Mouse (Mus musculus): Measurements from ENCODE around the gene Lpxn. TPM values are rescaled to one million over a fixed set of nuclear protein-coding genes. Genes with fewer than 3 reads are reported as not detected.

Gene Lpxn
- polyA plus RNA-seq, 1 experiment from 2014 or later: 1.3 TPM

GRCm38 (mm10) chr19:12786803-12787395 lies 9.1 kb upstream of the Lpxn start:
- Histone ChIP-seq H3K4me3 (replicated peaks; ENCODE audit: low read depth, low read length) (no peak overlapping the region), H3K27me3 (ENCODE audit: control insufficient read depth, insufficient read depth, low read length) (no peaks in the 10 kb centered on the region), H3K9me3 (ENCODE audit: control insufficient read depth, low read length) (no peaks in the 10 kb centered on the region), H3K36me3 (ENCODE audit: control insufficient read depth, insufficient read depth, low read length) (peaks cover 3% of the 10 kb centered on the region; the same call in 1 of the 2 replicates), H3K27ac (replicated peaks; ENCODE audit: low read depth, low read length) (no peak overlapping the region), H3K4me1 (ENCODE audit: control insufficient read depth, insufficient read depth, low read length) (peaks cover 7% of the 10 kb centered on the region), H3K9ac (replicated peaks; ENCODE audit: low read length) (no peak overlapping the region), H3K4me2 (ENCODE audit: low read length) (no peak overlapping the region)
- no peak for DNase-seq
- WGBS: 97% methylated on average over 2 of the region's 2 CpGs
- ATAC-seq (ENCODE audit: low FRiP score, low TSS enrichment): no peak

GRCm38 (mm10) chr19:12787721-12788120 lies 8.3 kb upstream of the Lpxn start:
- Histone ChIP-seq H3K4me3 (replicated peaks; ENCODE audit: low read depth, low read length) (no peak overlapping the region), H3K27ac (replicated peaks; ENCODE audit: low read depth, low read length) (no peak overlapping the region), H3K4me1 (ENCODE audit: control insufficient read depth, insufficient read depth, low read length) (peaks cover 9% of the 10 kb centered on the region), H3K36me3 (ENCODE audit: control insufficient read depth, insufficient read depth, low read length) (peaks cover 3% of the 10 kb centered on the region; the same call in 1 of the 2 replicates), H3K9me3 (ENCODE audit: control insufficient read depth, low read length) (no peaks in the 10 kb centered on the region), H3K27me3 (ENCODE audit: control insufficient read depth, insufficient read depth, low read length) (no peaks in the 10 kb centered on the region), H3K4me2 (ENCODE audit: low read length) (no peak overlapping the region), H3K9ac (replicated peaks; ENCODE audit: low read length) (no peak overlapping the region)
- DNase-seq: no peak
- no peak for ATAC-seq (ENCODE audit: low FRiP score, low TSS enrichment)
- WGBS: 95% methylated on average over 4 of the region's 4 CpGs

- Histone ChIP-seq H3K9me3 (ENCODE audit: control insufficient read depth, low read length) (no peaks in the 10 kb centered on the region), H3K4me2 (ENCODE audit: low read length) (no peak overlapping the region), H3K36me3 (ENCODE audit: control insufficient read depth, insufficient read depth, low read length) (peaks cover 3% of the 10 kb centered on the region; the same call in 1 of the 2 replicates), H3K4me1 (ENCODE audit: control insufficient read depth, insufficient read depth, low read length) (peaks cover 17% of the 10 kb centered on the region), H3K4me3 (replicated peaks; ENCODE audit: low read depth, low read length) (no peak overlapping the region), H3K27me3 (ENCODE audit: control insufficient read depth, insufficient read depth, low read length) (no peaks in the 10 kb centered on the region), H3K27ac (replicated peaks; ENCODE audit: low read depth, low read length) (no peak overlapping the region), H3K9ac (replicated peaks; ENCODE audit: low read length) (no peak overlapping the region; the same call in 1 of the 2 replicates)
- DNase-seq (no peak), ATAC-seq (ENCODE audit: low FRiP score, low TSS enrichment) (no peak)
Measured at GRCm38 (mm10) chr19:12792374-12792773, 3.6 kb upstream of the Lpxn start.

- ATAC-seq (ENCODE audit: low FRiP score, low TSS enrichment) (peak; percentile 67), DNase-seq (peak; percentile 95)
- Histone ChIP-seq H3K27ac (replicated peaks; ENCODE audit: low read depth, low read length) (peak overlapping the region; percentile 99), H3K4me2 (ENCODE audit: low read length) (peak overlapping the region; percentile 64), H3K9ac (replicated peaks; ENCODE audit: low read length) (peak overlapping the region; percentile 97), H3K36me3 (ENCODE audit: control insufficient read depth, insufficient read depth, low read length) (no peaks in the 10 kb centered on the region), H3K27me3 (ENCODE audit: control insufficient read depth, insufficient read depth, low read length) (no peaks in the 10 kb centered on the region), H3K9me3 (ENCODE audit: control insufficient read depth, low read length) (no peaks in the 10 kb centered on the region), H3K4me3 (replicated peaks; ENCODE audit: low read depth, low read length) (peak overlapping the region; percentile 84), H3K4me1 (ENCODE audit: control insufficient read depth, insufficient read depth, low read length) (peaks cover 17% of the 10 kb centered on the region)
- under 1% methylated on average over 39 of the region's 39 CpGs for WGBS
Measured at GRCm38 (mm10) chr19:12794056-12795044, 1.6 kb upstream of the Lpxn start.

- Histone ChIP-seq H3K9me3 (ENCODE audit: control insufficient read depth, low read length) (no peaks in the 10 kb centered on the region), H3K27me3 (ENCODE audit: control insufficient read depth, insufficient read depth, low read length) (no peaks in the 10 kb centered on the region), H3K4me3 (replicated peaks; ENCODE audit: low read depth, low read length) (peak overlapping the region; percentile 84), H3K36me3 (ENCODE audit: control insufficient read depth, insufficient read depth, low read length) (no peaks in the 10 kb centered on the region), H3K4me2 (ENCODE audit: low read length) (peak overlapping the region; percentile 64), H3K4me1 (ENCODE audit: control insufficient read depth, insufficient read depth, low read length) (peaks cover 17% of the 10 kb centered on the region), H3K9ac (replicated peaks; ENCODE audit: low read length) (peak overlapping the region; percentile 97), H3K27ac (replicated peaks; ENCODE audit: low read depth, low read length) (peak overlapping the region; percentile 99)
- WGBS: 1% methylated on average over 41 of the region's 63 CpGs
- peak; percentile 61; the same call in 1 of the 2 replicates for ATAC-seq (ENCODE audit: low FRiP score, low TSS enrichment)
- no peak for DNase-seq
Measured at GRCm38 (mm10) chr19:12795110-12795509, 883 bp upstream of the Lpxn start.

GRCm38 (mm10) chr19:12796328-12796931 lies 437 bp downstream of the Lpxn start:
- no peak for DNase-seq
- Histone ChIP-seq H3K4me2 (ENCODE audit: low read length) (peak overlapping the region; percentile 86), H3K27ac (replicated peaks; ENCODE audit: low read depth, low read length) (peak overlapping the region; percentile 81), H3K9ac (replicated peaks; ENCODE audit: low read length) (peak overlapping the region; percentile 60), H3K27me3 (ENCODE audit: control insufficient read depth, insufficient read depth, low read length) (no peaks in the 10 kb centered on the region), H3K4me3 (replicated peaks; ENCODE audit: low read depth, low read length) (peak overlapping the region; percentile 84), H3K9me3 (ENCODE audit: control insufficient read depth, low read length) (no peaks in the 10 kb centered on the region), H3K4me1 (ENCODE audit: control insufficient read depth, insufficient read depth, low read length) (peaks cover 13% of the 10 kb centered on the region), H3K36me3 (ENCODE audit: control insufficient read depth, insufficient read depth, low read length) (no peaks in the 10 kb centered on the region)
- under 1% methylated on average over 29 of the region's 29 CpGs for WGBS
- peak; percentile 3; the same call in 1 of the 2 replicates for ATAC-seq (ENCODE audit: low FRiP score, low TSS enrichment)

- no peaks in the 10 kb centered on the region for H3K27me3 ChIP-seq (ENCODE audit: control insufficient read depth, insufficient read depth, low read length)
- peak overlapping the region; percentile 86 for H3K4me2 ChIP-seq (ENCODE audit: low read length)
- no peaks in the 10 kb centered on the region for H3K9me3 ChIP-seq (ENCODE audit: control insufficient read depth, low read length)
- DNase-seq (peak; percentile 72), ATAC-seq (ENCODE audit: low FRiP score, low TSS enrichment) (no peak)
- H3K4me1 ChIP-seq (ENCODE audit: control insufficient read depth, insufficient read depth, low read length): peaks cover 9% of the 10 kb centered on the region
- peak overlapping the region; percentile 84 for H3K4me3 ChIP-seq (replicated peaks; ENCODE audit: low read depth, low read length)
- H3K27ac ChIP-seq (replicated peaks; ENCODE audit: low read depth, low read length): peak overlapping the region; percentile 81; the same call in 1 of the 2 replicates
- 1% methylated on average over 7 of the region's 7 CpGs for WGBS
- no peaks in the 10 kb centered on the region for H3K36me3 ChIP-seq (ENCODE audit: control insufficient read depth, insufficient read depth, low read length)
- peak overlapping the region; percentile 60 for H3K9ac ChIP-seq (replicated peaks; ENCODE audit: low read length)
Measured at GRCm38 (mm10) chr19:12797071-12797470, 1.1 kb downstream of the Lpxn start.

- H3K27ac ChIP-seq (replicated peaks; ENCODE audit: low read depth, low read length): no peak overlapping the region
- H3K4me2 ChIP-seq (ENCODE audit: low read length): no peak overlapping the region
- no peaks in the 10 kb centered on the region for H3K27me3 ChIP-seq (ENCODE audit: control insufficient read depth, insufficient read depth, low read length)
- peaks cover 2% of the 10 kb centered on the region; the same call in 1 of the 2 replicates for H3K4me1 ChIP-seq (ENCODE audit: control insufficient read depth, insufficient read depth, low read length)
- no peak overlapping the region for H3K4me3 ChIP-seq (replicated peaks; ENCODE audit: low read depth, low read length)
- no peak overlapping the region for H3K9ac ChIP-seq (replicated peaks; ENCODE audit: low read length)
- no peaks in the 10 kb centered on the region for H3K36me3 ChIP-seq (ENCODE audit: control insufficient read depth, insufficient read depth, low read length)
- H3K9me3 ChIP-seq (ENCODE audit: control insufficient read depth, low read length): no peaks in the 10 kb centered on the region
- no peak for DNase-seq
- no peak for ATAC-seq (ENCODE audit: low FRiP score, low TSS enrichment)
- 86% methylated on average over 4 of the region's 4 CpGs for WGBS
Measured at GRCm38 (mm10) chr19:12798404-12798803, 2.4 kb downstream of the Lpxn start.
